Mouse (Mus musculus): Measurements from ENCODE around the gene Bcl2l13.
"Not testable (repeated sequence)": the region's sequence is repeated elsewhere in the genome, so short reads cannot be mapped to it uniquely, and the experiment has no call there.

Gene Bcl2l13

DNA sequence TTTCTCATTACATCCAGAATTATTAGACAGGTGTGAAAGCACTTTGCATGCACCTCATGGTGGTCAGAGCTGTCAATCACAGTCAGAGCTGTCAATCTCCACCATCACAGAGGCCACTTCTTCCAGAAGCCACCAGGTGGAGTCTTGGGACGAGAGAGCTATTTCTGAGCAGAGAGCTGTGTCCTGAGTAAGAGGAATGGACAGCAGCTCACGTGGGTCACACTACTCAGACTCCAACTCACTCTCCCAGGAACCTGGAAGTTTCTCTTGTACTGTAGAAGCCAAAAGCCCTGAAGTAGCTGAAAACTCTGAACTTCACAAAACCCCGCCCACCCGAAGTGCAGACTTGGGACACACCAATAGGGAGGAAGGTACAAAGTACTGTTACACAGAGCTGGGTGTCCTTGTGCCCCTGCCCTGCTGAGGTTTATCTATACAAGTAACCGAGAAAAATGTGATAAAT lies 67.5 kb downstream of the Bcl2l13 start:
- DNase-seq: peak; percentile 81

DNA sequence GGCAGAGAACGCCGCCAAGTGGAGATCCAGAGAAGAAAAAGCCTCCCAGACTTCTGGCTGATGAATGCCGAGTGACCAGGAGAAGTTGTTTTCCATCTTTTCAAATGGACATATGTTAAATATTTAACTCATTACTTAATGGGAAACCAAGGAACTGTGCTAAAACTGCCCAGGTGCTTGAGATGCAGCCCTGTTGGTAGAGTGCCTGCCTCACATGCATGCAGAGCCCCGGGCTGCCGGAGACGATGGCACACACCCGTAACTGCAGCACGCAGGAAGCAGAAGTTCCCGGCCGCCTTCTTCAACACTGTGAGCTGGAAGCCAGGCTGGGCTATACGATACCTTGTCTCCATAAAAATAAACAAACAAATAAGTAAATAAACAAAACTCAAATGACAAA lies 67.9 kb downstream of the Bcl2l13 start:
- peak; percentile 52 for DNase-seq

GRCm38 (mm10) chr6:120905111-120905510 lies 69.1 kb downstream of the Bcl2l13 start:
- peak; percentile 68 for DNase-seq

DNA sequence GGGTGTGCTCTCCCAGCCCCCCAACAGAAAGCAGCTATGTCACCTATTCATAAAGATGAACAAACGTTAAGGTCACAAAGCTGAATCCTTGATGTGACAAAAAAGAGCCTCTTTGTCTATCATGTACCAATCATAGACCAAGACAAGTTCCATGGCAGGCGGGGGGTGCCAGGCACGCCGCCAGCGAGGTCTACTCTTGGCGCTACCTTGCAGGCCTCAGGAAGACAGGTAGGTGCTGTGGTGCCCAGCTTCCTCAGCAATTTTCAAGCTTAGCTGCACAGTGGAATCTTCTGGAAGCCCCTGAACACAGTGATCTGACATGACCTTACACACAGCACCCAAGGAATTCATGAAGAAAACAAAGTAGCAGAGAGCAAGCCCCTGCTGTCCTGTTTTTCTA lies 70.5 kb downstream of the Bcl2l13 start:
- DNase-seq: peak; percentile 78

GRCm38 (mm10) chr6:120907876-120908597 lies 72.0 kb downstream of the Bcl2l13 start:
- not testable (repeated sequence) for DNase-seq

DNA sequence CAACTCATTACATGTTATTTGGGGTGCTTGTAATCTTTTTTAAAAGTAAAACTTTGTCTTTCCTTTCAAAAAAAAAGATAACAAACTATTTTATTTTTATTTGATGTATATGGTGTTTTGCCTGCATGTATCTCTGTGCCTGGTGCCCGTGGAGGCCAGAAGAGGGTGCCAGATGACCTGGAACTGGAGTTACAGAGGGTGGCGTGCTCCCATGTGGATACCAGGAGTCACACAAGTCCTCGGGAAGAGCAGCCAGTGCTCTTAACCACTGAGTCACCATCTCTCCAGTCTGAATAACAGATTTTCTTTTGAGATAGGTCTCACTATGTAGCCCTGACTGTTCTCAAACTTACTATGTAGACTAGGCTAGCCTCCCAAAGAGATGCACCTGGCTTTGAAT lies 73.5 kb downstream of the Bcl2l13 start:
- no peak for DNase-seq

DNA sequence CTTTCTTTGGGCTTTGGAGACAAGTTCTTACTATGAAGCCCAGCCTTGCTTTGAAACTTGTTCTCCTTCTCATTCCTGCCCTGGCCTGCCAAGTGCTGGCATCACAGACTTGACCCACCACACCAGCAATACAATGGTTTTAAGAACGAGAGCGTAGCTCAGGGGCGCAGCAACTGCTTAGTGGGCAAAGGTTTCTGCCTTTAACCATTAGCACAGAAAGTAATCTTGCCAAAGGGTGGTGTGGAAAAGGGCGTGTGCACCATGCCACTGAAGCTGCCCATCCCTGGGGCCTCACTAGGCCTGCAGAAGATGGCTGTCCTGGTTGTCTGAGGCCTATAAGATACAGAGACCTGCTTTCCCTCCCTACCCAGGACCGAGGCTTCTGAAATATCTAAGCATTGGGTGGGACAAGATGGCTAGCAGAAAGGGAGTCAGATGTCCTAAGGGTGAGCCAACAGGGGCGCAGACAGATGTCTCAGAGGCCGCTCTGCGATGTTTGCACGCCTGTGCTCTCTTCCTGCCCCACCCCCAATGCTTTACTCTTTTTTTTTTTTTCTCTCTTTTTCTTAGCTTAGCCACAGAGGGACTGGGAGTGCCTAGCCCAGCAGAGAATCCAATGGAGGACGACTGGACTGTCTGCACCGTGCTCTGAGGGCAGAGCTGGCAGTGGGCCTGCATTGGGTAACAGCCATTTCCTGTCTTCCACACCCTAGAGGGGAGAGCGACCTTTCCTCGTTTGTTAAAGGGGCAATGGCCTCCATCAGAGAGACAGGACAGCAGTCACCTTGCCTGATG lies 75.4 kb downstream of the Bcl2l13 start:
- DNase-seq: peak; percentile 49

GRCm38 (mm10) chr6:120912931-120913330 lies 76.9 kb downstream of the Bcl2l13 start:
- DNase-seq: peak; percentile 79

DNA sequence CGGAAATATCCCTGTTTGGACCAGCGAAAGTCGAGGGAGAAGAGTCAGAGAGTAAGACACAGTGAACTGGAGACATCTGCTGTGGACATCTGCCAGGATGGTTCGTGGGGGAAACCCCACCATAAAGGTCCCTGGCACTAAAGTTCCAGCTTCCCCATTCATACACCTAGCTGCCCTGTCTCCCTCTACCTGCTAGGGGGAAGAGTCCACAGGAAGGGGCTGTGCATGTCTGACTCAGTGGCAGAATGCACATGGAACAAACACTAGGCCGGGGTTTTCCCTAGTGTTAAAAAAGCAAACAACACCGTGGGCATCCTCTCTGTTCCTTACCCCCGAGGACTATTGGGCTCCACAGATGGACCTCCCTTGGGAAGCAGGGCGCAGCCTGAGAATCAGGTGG lies 77.8 kb downstream of the Bcl2l13 start:
- DNase-seq: no peak

DNA sequence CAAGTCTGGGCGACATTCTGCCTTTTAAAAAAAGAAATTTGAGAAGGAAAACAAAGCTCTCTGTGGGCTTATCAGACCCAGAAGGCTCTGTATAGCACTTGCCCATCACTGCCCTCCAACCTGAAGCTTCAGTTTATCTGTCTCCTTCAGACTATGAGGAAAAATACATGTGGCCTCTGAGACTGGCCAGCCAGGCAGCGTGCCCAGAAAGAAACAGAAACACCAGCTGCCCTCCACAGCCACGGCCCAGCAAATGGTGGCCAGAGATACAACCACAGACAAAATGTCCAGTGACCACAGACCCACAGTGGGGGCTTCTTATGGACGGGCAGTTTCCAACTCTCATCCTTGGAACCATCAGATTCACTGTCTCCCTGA lies 78.5 kb downstream of the Bcl2l13 start:
- no peak for DNase-seq

DNA sequence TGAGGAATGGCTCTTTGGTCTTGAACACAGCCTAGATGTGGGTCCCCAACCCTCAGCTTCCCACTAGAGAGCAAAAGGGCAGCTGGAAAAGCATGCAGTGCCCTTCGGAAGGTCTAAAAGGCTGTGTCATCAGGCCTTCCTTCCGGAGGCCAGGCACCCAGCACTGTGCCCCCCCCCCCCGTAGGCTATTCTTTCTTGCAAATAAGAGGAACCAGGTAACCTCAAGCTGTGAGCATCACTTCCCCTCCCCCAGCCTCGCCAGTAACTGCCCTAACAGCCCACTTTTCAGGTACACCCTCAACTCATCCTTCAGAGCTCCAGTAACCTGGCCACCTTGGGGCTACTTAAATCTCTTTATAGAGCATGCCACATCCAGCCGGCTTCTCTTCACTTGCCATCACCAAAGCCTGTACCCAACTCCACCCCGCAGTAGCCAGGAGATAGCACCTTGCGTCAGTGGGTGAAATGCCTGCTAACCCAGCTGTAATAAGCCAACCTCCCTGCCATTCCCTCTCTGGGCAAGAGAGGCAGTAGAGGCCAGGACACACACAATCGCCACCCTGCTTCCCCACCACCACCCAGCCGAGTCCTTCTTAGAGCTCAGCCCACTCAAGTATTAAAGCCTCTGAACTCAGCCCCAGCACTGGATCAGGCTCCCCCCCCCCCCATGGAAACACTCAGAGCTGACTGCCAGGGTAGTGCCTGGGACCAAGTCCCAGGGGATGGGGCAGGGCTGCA lies 79.1 kb downstream of the Bcl2l13 start:
- peak; percentile 68 for DNase-seq

GRCm38 (mm10) chr6:120915649-120915975 lies 79.6 kb downstream of the Bcl2l13 start:
- DNase-seq: no peak

- peak; percentile 95 for DNase-seq
Measured at GRCm38 (mm10) chr6:120916074-120916971, 80.3 kb downstream of the Bcl2l13 start, which contains the start of gene Bid. Gene Bid (minus strand): TSS chr6:120916853.

DNA sequence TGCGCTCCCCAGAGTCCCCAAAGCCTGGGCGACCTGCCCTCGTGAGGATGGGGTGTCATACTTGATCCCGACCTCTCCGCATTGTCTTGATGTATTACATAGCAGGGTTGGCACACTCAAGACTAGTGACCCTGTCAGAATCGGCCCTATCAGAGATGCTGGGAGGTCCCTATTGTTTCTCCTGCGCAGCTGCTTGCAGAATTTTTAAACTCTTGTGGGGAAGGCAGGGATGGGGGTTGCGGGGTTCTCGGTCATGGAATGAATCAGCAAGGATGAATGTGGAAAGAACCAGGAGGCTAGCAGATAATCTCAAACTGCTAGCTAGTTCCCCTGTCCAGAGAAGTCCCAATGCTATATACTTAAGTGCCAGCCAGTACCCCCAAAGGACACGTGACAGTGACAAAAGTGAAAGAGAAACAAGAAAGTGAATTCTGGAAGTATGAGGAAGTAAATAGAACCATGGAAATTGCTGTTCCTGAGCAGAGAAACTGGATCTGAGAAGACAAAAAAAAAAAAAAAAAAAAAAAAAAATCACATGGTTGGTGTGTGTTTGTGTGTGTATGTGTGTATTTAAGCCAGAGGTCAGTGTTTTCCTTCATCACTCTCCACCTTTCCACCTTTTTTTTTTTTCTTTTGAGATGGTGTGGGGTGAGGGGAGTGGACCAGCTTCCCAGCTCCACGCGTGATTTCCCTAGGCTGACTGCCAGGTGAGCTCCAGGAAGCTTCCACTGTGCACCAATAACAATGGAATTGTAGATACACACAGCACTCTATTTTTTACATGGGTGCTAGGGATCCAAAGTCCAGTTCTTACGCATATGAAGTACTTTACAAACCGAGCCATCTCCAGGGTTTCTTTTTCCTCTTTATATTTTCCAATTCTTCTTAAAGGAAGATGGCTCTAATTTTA lies 81.2 kb downstream of the Bcl2l13 start:
- peak; percentile 39 for DNase-seq

- no peak for DNase-seq
Measured at GRCm38 (mm10) chr6:120917975-120918374, 82.0 kb downstream of the Bcl2l13 start.

DNA sequence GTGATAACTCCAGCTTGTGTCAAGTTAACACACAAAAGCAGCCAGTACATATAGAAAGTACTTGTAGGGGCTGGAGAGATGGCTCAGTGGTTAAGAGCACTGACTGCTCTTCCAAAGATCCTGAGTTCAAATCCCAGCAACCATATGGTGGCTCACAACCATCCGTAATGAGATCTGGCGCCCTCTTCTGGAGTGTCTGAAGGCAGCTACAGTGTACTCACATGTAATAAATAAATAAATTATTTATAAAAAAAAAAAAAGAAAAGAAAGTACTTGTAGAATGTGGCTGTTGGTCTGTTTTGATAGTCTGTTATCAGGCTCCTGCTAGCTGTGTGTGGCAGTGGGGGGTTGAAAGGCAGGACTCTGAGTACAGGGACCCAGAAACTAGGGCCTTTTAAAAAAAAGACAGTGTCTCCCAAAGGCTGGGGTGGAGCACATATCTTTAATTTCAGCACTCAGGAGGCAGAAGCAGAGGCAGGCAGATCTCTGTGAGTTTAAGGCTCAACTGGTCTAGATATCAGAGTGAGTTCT lies 88.8 kb downstream of the Bcl2l13 start:
- DNase-seq: not testable (repeated sequence)

DNA sequence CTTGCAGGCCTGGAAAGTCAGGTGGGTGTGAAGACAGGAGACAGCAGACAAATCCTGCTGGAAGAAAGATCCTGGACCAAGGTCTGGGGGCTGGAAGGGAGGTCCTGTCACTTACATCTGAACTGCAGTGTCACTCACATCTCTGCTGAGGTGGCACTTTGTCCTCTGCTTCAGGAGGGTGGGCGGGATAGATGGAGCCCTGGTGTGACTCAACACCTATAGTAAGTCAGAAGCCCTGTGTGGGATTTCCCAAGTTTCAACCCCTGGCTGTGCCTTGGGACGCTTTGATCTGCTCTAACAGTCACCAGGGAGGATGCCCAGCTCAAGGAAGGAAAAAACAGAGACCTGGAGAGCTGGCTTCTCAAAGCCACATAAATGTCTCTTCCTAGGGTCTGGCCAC lies 90.9 kb downstream of the Bcl2l13 start:
- DNase-seq: no peak

DNA sequence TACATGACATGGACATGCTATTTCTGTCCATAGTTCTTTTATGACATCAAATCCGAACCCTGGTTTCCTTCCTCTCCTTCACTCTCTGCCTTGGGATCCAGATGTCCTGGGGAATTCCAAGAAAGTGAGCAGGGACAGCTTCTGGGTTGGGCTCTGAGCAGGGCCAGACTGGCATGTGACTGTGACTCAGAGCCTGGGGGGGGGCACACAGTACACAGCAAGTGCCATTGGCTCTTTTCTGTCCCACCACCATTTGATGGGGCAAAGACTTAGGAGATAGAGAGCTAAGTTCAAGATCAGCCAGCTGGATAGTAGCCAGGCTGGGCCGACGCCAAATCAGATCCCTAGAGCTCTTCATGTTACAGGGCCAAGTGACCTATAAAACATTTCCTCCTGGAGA lies 91.8 kb downstream of the Bcl2l13 start:
- DNase-seq: peak; percentile 77

- no peak for DNase-seq
Measured at GRCm38 (mm10) chr6:120929421-120929820, 93.4 kb downstream of the Bcl2l13 start.

DNA sequence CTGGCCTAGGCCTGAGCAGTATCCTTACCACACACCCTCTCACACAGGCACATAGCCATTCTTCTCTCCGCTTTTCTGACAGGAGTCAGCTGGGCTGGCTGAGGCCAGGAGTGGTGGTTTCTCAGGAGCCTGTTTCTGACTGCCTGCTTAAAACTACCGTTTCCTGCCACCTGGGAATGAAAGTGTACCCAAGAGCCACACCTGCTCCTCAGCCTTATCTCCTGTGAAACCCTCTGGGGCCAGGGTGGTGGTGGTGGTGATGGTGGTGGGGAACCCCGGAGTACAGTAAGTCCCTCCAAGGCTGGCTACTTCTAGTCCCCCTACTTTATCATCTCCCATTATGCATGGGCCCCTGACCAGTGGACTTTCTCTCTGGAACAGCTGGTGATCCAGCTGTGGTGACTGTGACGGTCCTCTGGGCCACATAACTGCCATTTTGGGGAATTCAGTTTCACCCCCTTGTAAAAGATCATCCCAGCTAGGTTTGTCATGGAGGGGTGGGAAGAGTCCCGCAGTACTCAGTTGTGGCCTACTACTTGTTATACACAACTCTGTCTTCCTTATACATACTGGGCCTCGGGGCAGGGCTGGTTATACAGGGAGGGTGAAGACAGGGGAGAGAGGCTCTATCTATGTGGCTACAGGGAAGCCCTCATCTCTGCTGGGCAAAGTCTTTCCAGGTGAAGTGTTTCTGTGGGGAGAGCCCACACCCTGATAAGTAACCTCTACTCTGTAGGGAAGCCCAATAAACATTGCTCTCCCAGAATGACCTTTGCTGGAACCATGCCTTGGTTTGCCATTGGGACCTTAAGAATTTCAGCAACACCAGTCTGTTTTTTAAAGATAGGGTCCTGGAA lies 94.7 kb downstream of the Bcl2l13 start:
- no peak for DNase-seq

Measured in kidney, postnatal 14 days (tissue).